Mouse (Mus musculus) A20 (cell line): Measurements from ENCODE around the gene Efnb3.

Source experiments
- DNase-seq: peaks from one replicate; pipeline ENCODE4 v3.0.0-alpha.2; 2011; ENCODE audit warnings: low read depth, low spot score

The Efnb3 gene

DNA sequence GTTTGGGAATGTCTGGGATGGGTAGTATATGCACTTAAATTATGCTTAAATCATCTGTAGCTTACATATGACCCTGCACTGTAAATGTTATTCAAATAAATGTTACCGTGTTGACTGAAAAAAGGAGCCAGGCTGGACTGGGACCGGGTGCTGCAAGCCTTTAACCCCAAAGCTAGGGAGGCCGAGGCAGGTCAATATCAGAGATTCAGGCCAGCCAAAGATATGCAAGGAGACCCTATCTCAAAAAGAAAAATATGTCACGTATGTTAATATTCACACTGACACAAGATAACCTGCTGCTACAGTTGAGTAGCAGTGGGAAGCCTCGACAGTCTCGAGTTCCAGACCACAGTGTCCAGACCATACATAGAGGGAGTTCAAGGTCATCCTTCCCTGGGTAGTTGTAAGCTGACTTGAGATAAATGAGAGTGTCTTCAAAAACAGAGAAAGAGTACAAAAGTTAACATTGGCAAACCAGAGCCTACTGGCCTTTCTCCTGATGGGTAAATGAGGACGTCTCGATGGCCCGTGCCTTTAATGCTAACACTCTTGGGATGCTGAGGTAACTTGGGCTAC is 22.3 kb upstream of the Efnb3 start:
- DNase-seq, result no peak

DNA sequence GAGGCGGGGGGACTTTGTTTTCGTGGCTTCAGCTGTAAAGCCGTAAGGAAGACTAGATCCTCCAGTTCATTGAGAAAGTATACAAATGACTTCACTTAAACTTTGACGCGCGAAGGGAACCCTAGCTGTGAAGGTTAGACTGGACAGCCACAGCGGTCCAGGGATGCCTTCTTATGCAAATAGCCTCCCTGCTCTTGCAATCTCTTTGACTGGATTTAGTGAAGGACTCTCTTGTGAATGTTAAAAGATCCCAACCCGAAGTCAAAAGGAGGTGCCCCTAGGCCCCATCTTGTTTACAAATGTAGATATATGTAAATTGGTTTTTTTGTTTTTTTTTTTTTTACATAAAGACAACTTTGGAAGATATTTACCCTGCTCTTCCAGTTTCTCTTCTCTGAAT is 21.8 kb upstream of the Efnb3 start:
- DNase-seq, result no peak

DNA sequence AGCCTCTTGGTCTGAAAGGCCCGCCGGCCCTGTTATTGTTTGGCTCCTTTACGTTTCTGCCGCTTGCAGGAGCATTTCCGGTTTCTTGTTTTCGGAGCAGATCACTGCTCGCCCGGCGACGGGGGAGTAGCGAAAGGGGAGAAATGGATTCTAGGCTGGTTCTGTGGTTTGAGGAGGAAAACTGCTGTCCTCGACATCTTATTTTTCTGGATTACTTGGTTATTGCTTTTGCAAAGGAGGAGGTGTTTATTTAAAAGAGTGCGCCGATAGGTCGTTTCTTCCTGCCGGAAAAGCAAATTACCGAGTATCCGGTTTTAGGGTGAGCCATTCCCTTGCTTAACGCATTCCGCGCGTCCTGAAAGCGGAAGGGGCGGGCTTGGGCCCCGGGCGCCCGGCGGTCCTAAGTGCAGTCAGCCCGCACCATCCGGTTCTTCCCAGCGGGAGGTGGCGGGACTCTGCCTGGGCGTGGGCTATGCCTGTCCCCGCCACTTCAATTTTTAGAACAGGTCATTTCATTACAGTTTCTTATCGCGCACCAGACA is 21.2 kb upstream of the Efnb3 start:
- peak; percentile 89 for DNase-seq

DNA sequence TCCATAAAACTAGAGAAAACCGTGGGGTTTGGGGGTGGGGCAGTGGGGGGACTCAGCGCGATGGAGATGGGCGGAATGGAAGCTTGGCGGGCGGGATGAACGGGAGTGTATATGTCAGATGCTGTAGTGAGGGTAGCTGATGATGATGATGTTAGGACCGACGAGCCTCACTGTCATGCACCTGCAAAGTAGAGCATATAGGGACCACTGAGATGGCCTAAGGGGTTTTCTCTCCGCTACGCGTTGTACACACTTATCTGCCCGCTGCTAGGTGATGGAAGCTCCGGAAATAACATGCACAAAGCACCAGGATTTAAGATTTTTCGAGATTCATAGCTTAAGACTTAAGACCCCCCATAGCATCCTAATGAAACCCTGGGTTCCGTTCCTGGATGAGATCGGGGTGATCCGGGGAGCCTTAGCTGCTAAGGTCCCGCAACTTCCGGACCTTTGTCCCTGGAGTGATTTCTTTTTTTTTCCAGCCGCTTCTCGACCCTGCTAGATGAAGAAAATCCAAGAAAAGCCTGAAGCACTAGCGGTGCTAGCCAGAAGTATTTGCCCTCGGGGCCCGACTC is 20.7 kb upstream of the Efnb3 start:
- no peak for DNase-seq

DNA sequence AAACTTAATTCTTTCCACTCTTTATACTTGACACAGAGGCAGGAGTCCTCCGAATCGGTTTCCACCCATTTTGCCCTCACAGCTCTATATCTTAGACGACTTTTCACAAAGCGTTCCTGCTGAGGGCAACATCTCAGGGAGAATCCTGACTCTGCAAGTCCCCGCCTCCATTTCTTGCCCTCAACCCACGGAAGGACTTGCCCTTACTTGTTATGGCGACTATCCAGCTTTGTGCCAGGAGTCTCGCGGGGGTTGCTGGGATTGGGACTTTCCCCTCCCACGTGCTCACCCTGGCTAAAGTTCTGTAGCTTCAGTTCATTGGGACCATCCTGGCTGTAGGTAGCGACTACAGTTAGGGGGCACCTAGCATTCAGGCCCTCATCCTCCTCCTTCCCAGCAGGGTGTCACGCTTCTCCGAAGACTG is 20.1 kb upstream of the Efnb3 start, which contains the start of the genes Wrap53 and Trp53:
Wrap53 (minus strand) TSS at position 165 of the 424 bp plus-strand sequence.
Trp53 (plus strand) TSS at position 269 of the 424 bp plus-strand sequence.
- peak; percentile 87 for DNase-seq

DNA sequence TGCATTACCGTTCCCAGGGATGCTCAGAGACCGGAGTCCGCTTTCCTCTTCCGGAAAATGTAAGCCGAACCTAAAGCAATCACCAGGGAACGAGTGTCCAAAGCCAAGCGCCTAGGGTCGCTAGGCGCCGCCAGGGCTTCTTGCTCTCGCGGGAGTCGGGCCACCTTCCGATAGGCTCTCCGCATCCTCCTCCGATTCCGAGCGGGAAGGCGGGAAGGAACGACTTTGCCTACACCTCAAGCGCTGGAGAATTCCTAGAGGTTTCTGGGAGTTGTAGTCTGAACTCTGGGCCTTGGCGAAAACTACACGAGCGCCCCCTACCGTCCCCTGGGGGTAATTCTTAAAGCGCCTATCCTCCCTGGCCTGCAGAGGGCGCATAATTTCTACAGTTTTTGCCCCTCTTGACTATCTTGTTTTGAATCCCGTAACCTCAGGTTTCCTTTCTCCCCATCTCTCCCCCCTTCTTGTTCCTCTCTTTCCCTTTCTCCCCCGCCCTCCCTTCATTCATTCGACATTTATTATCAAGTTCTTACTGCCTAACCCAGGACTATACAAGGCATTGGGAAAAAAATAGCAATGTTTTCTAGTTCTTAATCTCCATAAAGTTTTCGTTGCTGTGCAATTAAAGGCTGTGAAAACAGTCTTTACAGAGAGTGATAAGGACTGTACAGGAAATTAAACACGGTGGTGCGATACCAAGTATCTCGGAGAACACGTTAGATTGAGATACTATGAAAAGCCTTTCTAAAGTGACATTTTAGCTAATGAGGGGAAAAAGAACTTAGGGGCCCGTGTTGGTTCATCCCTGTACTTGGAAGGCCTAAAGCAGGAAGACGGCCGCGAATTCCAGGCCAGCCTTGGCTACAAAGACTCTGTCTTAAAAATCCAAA is 19.4 kb upstream of the Efnb3 start:
- peak; percentile 90 for DNase-seq

DNA sequence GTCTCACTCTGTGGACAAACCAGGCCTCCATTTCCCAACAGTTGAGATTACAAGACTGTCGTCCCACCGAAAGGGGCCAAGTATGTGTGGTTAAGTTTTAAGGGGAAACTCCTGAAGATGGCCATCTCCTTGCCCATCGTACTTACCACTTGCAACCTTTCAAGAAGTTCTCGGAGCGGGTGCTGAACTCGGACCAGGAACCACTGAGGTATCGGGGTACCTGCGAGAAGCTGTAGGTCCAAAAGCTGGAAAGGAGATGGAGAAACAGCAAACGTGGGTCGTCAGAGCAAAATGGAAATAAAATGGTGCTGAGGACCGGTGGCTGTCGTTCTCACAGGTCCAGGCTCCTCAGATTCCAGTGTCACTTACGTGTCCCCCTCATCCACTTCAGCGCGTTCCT is 18.3 kb upstream of the Efnb3 start:
- DNase-seq, result no peak

DNA sequence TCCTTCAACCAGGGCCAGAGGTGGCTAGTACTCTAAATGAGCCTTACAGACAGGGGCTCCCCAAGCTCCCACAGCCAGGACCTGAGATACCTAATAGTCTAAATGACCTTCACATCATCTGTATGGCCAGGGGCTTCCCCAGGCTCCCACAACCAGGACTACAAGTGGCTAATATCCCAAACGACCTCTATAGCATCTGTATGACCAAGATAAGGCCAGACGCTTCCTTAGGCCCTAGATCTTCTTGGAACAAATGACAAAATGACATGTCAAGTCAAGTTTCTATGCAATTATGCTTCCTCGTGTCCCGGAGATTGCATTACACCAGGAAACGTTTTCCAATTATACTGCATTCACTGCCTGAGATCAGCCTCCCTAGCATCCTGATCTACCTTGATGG is 16.3 kb upstream of the Efnb3 start:
- DNase-seq, result no peak

DNA sequence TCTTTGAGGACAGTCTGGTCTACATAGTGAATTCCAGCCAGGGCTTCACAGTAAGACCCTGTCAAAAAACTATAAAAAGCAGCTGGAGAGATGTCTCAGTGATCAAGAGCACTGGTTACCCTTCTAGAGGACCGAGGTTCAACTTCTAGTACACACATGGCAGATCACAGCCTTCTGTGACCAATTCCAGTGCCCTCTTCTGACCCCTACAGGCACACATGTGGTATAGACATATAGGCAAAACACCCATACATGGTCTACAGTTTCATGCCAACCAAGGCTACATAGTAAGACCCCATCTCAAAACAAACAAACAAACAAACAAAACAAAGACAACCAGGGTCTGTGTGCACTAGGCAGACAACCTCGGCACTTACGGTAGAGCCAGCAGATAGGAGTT is 15.2 kb upstream of the Efnb3 start:
- DNase-seq, result peak; percentile 45

DNA sequence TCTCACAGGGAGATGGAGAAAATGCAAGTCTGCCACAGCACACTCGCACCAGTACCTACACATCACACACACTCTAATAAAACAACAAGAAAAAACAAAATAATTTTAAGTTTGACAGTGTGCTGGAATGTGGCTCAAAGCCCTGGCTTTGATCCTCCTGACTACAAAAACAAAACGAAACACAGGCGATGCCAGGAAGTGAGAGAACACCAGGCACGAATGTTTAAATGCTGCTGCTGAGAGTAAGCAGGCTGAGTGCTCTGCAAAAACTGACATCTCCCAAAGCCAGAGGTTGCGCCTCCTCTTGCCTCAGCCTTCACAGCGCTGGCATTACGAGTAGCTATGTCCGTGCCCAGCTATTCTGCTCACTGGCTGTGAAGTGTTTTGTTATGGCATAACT is 5.1 kb upstream of the Efnb3 start:
- DNase-seq, result no peak

DNA sequence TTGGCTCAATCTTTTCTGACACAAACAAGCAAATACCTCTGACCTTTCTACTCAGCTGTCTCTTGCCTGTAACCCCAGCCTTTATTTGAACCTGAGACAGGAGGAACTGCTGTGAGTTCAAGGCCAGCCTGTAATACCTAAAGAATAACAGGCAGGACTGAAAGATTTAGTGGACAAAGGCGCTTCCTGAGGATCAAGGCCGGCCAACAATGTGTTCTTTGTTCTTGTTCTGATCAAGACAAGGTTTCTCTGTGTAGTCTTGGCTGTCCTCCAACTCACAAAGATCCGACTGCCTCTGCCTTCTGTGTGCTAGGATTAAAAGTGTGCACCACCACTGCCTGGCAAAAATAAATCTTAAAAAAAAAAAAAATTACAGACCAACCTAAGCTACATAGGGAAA is 4.4 kb upstream of the Efnb3 start:
- no peak for DNase-seq

DNA sequence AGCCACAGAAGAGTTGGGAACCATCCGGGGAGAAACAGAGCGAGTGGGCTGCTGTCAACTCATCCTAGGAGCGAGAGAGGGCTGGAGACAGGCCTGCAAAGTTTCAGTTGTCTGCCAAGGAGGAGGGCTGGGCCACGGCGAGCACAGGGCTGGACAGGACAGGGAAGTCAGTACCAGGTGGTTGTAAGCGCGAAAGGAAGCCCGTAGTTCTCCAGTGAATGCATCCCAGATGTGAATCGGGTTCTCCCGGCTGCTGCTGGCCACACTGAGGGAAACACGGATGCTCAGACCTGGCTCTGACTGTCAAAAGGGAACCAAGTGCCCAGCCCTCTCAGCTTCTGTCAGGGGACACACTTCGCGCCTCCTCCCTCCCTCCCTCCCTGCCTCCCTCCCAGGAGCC is 3.4 kb upstream of the Efnb3 start:
- DNase-seq, result no peak

DNA sequence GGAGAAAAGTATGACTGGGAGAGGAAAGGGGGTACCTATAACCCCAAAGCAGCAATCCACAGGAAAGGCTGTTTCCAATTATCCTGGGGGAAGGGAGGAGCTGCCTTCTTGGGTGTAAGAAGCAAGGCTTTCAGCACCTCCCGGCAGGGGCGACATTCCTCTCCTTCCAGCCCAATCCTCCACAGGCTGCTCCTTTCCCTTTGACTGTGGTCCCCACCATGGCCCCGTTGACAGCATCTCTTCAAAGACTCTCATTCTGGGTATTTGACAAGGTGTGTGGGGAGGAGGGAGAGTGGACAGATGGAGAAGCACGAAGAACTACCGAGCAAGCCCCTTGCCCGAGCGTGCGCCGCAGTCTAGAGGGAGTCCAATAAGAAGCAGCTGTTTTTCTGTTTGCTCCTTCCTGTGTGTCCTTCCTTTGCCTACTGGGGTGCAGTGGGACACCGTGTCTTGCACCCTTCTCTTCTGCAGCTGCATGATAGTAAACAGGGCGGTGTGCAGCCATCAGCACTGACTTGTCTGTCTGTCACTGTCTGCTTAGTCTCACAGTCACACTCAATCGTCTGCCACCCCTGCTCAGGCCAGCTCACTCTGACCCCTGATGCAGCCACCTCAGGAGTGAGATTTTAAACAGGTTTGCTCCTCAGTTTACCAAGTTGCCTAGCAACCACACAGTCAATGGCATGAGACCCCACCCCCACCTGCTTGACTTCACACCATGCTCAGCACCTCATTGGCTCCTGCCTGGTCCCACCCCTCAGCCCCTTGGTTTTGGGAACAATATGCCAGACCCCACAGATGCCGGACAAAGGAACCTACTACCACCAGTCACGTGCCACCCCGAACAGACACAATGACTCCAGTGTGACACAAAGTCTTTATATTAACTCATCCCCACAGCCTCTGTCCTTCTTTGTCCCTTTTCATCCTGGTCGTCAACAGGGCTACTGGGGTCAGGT is 1.2 kb upstream of the Efnb3 start:
- no peak for DNase-seq

DNA sequence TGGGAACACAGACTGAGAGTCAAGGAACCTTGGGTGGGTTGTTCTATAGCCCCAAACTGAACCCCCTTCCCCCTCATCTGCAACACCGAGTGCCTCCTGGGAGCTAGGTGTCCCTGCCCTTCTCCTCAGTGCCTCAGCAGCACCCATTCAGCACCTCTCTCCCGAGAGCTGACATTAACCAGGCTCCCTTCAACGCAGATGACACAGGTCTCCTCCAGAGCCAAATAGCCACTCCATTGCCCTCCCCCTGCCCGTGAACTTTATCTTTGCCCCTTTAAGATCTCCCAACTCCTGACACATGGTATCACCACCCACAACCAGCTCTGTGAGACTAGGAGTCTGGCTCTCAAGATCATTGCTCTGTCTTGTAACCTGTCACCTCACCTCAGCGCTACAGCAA is 822 bp downstream of the Efnb3 start:
- no peak for DNase-seq

DNA sequence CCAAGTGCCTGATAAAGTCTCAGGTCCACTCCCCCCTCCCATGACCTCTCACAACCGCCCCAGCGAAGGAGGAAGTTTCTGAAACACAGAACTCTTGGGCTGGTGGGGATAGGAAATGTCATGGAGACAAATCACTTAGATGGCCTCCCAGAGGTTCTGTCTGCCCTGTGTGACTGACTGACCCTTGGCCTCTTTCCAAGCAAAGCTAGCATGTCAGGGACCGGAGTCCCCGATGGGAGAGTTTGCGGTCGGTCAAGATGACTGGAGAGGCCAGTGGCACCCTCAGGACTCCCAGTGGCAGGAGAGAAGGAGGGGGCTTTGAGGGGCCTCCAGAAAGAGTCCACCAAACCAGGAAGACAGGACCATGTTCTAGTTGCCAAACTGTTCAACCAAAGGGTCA is 1.2 kb downstream of the Efnb3 start:
- DNase-seq, result no peak

DNA sequence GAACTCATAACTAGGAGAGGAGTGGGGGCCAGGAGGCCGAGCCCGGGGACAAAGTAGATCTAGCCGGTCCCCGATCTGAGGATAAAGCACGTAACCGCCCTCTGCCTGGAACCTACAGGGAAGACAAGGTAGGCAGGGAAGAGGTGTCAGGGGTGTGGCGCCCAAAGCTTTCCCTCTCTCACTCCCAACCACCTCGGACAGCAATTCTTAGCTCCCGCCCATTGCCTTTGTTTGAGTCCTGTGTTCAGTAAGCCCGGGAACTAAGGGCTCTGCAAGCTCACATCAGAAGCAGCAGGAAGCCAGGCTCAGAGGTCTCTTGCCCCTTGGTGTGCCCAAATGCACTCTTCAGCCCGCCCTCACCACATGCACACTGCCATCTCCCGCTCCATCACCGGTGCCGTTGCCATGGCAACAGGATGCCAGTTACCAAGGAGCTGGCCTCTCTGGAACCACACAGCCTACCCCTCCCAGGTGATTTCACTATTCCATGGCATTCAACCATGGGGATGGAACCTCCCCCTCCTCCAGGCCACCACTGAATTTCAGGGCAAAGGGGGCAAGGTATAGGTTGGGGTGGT is 2.5 kb downstream of the Efnb3 start:
- no peak for DNase-seq

DNA sequence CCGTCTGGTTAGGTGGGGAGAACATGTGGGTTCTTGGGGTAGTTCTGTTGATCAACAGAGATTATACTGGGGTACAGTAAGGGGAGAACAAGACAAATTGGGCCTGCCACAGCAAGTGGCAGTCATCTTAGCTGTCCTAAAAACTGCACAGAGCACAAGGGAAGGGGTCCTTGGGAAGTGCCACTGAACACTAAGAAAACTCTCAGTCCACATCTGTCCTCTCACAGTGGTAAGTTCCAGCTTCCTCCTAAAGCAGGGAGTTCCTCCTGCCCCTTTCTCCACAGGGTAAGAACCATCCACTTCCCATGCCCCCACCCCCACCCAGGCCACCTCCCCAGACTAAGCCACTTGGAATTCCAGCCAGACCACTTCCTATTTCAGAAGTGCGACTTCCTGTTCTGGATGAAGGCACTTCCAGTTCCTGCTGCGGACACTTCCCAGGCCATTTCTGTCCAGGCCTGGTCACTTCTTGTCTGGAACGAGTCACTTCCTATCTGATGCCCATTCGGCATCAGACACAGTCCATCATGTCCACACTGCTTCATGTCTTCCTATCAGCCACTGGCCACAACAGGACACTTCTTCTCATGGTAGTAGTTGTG is 5.4 kb downstream of the Efnb3 start:
- no peak for DNase-seq

DNA sequence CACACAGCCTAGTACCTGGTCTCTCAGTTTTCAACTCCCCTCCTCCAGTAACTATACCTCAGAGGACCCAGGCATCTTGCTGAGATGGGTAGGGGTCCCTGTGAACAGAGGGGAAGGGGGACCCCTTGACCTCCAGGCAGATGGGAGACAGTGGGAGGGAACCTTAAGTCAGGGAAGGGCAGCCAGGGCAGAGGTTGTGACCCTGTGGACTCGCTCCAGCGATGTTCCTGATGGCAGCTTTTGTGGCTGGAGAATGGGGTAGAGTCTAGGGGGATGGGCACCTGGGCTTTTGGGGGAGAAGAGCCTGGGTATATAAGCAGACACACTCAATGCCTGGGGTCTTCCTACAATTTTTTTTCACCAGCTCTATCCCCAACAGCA is 6.7 kb downstream of the Efnb3 start:
- no peak for DNase-seq

DNA sequence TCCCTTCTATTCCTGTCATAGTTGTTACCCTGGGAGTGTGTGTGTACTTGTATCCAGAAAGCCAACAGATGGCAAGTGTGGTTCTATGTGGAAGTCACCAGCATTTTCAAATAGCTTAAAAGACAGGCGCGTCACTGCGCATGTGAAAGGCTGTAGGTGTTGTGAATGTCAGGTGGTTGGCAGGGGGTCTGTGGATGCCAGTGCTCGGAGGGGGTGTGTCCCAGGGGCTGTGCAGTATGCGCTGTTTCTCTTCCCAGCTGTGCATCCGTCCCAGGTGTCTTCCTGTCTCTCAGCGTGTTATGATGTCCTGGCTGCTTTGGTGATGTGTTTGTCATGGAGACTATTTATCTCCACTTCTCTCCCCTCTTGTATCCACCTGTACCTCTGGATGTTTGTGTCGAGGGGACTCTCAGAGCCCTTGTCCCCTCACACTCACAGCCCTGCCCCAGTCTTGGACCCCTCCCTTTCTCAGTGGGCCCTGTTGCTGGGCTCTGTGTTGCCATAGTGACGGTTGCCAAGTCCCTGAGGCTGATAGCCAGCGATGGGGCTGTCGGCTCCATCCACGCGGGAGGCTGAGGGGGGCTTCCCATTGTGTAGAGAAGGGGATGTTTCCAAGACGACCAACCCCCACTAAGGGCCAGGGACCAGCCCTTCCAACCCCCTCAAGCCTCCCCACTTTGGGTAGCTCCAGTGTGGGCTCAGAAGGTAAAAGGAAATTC is 7.2 kb downstream of the Efnb3 start:
- no peak for DNase-seq

DNA sequence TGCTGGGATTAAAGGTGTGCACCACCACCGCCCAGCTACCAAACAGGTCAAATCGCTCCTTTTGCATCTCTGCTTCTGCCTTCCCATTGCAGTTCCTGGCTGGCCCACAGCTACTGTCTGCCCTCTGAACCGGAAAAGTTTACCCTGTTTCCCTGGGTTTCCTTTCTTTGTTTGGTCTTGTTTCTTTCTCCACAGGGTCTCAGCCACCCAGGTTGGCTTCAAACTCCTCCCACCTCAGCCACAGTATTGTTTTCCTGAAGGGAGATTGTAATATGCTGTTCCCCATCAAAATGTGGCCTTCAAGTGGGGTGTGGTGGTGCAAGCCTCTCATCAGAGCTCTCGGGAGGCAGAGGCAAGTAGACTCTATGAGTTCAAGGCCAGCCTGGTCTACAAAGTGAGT is 8.7 kb downstream of the Efnb3 start:
- DNase-seq, result no peak
